Mouse (Mus musculus) cerebellum, adult 18-20 months (tissue): ENCODE data around the gene Akap10.
"Not testable (repeated sequence)": the region's sequence is repeated elsewhere in the genome, so short reads cannot be mapped to it uniquely, and the experiment has no call there.

Source experiments
- DNase-seq, 2 experiments: peaks; one replicate each; pipeline ENCODE4 v3.0.0; 2021

Gene Akap10

DNA sequence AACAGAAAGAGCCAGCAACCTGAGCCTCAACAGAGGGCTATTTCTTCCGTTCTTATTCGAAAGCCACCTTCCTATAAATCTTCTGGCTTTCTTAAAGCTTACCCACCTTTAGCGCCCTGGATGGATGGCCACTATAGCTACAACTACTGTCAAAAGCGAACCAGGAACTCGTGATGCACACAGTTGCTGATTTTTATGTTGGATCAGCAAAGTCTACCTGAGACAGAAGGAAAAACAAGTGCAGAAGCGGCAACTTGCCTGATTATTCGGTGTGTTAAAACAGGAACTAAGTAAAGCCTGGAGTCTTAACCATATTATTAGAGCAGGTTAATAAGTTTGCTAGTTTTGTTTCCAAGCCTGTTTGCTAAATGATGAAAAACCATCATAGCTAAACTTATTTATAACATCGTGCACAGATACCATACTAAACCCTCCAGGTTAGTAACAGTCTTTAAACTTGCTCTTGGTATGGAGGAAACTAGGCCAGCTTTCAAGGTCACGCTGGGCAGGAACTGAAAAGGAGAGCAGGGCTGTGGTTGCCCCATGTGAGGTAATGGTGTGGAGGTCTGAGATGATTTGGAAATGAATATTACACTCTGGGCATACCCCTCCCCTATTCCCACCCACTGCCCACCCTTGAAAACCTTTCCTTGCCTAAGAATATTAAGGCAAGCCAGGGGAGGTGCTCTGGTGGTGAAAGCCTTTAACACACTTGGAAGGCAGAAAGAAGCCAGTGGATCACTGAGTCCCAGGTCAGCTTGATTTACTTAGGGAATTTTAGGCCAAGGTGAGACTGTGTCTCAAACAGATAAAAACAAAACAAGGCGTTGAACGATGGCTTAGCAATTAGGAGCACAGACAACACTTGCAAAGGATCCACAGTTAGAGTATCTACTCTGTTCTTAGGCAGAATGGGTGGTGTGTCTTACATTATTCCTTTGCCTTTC, 861 bp upstream of the Akap10 start:
- no peak for DNase-seq

DNA sequence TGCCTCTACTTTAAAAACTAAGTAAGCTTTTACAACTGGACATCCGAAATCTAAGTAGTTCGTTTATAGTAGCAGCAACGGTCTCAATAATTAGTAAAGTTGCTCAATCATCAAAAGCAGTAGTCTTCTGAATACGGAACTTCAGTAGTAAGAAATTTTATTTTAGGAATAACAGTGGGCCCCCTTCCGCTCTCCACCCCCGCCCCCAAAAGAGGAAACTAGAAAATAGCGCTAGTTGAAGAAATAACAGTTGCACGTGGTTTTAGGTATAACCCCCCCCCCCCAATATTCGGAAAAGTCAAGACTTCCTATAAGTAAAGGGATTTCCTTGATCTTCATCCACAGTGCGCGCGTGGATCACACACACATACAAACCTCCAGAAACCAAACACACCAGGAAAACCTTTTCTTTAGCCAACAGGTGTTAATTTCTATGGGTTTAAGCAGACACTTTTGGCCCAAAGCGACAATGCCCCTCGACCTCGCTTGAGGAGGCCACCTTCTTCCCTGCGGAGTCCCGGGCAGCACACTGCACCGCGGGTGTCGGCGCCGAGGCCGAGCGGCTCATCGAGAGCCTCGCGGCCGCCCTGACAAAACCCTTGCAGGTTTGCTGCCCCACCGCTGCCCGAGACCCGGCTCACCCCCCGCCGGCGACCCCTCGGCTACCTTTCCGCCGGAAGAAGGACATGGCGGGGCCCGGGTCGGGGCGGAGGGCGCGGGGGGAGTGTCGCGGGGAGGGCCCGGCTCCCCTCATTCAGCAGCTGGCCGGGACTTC, 542 bp downstream of the Akap10 start:
- no peak for DNase-seq

DNA sequence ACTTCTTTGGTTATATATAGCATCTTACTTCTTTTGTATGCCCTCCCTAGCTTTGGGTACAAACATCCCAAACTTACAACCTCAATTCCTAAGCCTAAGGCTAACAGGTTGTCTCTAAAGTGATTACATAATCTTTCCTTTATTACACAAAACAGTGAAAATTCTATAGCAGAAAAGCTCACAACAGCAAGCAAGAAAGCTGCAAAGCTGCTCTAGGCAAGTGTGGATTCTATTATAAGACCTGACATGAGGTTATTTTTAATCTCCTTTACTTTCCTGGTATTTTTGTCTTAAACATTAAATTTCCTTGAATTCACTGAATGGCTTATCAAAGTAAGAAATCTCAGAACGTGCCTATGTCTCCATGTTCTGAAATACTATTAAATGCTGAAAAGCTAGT, 6.7 kb downstream of the Akap10 start:
- DNase-seq = no peak

DNA sequence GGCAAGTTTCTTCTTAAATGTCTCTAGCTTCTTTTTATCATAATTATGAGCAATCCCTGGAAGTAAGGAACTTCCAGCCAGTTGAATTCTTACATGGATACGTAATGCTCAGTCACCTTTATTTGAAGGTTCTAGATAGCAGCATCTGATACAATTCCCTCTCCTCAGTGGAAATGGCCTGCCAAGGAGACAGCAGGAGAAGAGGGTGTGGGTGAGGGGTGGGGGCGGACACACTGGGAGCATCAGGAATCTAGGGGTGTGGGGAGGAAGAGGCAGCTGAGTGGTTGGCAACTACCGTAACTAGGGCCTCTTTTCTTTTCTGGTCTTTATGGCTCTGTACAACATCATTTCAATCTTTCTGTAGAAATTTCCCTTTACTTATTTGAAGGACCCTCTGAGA, 10.3 kb downstream of the Akap10 start:
- no peak for DNase-seq

DNA sequence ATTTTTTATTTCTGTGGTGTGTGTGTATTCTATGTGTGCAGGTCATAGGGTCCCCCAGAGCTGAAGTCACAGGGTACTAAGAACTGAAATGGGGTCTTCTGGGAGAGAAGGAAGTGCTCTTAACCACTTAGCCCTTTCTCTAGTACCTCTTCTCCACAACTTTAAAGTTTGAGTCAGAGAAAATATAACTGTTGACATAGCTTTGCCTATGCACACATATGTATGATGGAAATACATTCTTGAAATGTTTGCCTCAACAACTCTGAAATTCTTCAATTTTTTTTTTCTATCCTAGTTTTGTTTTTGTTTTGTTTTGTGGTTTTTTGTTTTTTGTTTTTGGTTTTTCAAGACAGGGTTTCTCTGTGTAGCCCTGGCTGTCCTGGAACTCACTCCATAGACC, 21.7 kb downstream of the Akap10 start:
- no peak for DNase-seq

DNA sequence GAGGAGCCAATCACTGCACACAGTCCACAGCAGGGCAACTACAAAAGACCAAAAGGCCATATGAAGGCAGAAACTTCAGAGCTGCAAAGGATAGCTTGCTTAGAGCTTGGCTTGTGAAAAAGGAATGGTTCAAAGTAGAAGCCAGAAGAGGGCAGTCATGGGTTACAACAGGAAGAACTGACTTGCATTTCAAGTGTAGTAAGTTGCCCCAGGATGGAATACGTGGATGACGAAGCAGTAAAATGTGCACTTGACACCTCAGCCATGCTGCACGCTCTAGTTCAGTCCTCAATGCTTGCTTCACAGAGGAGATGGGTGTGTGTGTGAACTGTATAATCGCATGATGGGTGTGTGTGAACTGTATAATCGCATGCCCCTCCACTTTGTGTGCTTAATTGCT, 47.9 kb downstream of the Akap10 start:
- DNase-seq = no peak

DNA sequence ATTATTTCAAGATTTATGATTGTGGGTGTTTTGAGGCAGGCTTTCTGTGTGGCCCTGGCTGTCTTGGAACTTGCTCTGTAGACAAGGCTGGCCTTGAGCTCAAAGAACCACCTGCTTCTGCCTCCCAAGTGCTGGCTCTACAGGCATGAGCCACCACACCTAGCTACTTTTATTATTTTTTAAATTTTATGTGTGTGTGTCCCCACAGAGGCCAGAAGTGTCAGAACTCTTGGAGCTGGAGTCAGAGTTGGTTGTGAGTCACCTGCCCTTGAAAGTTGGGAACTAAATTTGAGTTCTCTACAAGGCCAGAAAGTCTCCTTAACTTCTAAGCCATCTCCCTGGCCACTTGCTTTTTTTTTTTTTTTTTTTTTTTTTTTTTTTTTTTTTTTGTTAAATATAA, 50.1 kb downstream of the Akap10 start:
- no peak for DNase-seq

DNA sequence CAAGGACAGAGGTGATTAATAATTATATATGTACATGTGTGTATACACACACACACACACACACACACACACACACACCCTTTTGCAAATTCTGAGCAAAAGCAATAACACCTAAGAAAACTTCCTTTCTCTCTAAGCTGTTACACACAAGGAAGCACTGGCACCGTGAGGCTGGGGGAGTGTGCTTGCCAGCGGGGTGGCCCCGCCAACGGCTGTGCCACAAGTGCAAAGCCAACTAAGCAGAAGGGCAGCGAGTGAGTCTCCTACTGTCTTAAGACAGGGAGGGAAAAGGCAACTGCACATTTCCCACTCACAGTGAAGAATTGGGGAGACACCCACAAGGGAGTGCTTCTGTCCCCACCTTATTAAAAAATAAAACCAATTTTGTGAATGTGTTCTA, 58.2 kb downstream of the Akap10 start:
- DNase-seq = no peak

DNA sequence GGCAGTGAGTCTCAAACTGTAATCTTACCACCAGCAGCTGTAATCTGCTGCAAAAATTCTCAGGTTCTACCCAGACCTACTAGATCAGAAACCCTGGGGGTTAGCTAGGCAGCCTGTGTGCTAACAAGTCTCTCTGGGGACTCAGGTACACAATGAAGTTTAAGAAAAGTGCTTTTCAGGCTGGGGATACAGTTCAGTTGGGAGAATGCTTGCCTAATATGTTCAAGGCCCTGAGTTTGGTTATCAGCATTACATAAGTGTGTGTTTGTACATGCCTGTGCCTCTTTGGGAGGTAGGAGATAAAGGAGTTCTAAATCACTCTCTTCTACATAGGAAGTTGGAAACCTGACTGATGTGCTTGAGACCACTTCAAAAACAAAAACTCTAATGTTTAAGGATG, 63.2 kb downstream of the Akap10 start:
- DNase-seq = no peak

DNA sequence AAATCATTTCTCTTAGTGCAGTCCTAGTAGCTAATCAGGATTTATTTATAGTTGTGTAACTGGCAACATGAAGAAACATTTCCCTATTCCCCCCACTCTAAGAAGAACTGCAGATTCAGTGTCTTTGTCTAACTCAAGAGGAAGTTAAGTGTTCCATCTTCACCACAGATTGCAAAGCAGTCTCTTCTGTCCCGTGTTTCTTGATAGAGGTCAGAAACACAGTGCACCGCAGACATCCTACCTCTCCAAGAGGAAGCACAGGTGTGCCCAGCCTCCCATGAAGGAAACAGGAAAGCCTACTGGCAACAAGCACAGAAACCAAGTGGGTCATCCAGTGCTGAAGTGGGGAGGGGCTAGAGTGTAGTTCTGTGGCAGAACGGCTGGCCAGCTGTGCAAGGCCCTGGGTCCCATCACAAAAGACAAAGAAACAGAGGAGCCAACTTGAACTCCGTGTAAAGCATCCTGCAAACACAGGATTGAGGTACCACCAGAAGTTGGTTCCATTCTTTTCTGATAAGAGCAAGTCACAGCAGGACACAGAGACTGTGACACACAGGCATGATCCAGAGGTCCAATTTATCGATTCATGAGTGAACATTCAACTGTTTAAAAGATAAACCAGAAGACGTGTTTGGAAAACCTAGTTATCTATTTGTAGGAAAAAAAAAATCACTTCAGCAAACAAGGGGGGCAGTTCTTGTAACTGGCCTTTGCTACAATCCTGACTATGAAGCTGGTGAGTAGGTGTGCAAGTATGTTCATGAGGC, 68.1 kb downstream of the Akap10 start:
- DNase-seq = no peak

DNA sequence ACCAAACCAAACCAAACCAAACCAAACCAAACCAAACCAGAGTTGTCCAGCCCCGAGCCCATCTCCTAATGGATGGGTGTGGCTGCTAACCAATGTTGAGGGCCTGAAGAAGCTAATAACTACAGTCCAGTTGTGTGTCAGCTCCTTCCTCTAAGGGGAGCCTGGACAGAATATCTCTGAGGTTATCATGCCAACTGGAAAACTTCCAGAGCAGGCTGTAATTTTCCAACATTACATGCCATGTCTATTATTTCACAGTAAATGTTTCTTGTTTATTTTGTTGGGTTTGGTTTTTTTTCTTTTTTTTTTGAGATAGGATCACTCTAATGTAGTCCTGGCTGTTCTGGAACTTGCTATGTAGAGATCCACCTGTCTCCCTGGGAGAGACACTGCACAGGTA, 70.7 kb downstream of the Akap10 start:
- DNase-seq = no peak

DNA sequence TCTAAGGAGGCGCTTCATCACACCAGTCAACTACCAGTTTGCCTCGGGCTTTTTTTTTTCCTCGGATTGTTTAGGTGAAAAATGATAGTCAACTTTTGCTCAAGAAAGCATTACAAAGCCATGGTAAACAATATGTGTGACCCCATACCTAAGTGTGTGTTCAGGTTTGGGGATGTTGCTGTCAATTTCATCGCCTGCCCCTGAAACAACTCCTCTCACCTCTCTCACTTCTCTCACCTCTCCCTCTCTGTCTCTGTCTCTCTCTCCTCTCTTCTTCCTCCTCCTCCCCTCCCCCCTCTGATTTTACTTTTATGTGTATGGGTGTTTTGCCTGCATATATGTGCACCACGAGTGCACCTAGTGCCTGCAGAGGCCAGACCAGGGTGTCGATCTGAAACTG, 74.5 kb downstream of the Akap10 start:
- DNase-seq = no peak

DNA sequence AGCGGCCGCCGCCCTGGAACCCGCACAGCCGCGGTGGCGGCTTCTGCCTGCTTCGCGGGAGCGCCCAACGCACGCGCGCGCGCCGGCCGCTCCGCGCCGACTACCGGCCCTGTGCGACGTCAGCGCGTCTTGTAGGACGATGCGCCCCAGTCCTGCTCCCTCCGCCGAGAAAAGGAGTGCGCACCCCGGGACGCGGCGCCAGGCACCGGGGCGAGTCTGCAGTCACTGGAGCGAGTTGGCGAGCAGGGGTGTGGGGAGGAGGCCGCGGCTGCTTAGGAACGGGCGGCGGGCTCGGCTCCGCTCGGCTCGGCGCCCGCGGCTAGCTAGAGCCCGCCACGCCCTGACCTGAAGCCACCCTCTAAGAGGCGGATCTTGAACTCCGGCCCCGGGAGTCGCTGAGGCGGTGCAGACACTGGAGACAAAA, 75.1 kb downstream of the Akap10 start, which contains the start of gene Ulk2:
TSS of gene Ulk2 (minus strand) at position 86 of the 424 bp plus-strand sequence.
- peak; percentile 81 to 95 for DNase-seq

DNA sequence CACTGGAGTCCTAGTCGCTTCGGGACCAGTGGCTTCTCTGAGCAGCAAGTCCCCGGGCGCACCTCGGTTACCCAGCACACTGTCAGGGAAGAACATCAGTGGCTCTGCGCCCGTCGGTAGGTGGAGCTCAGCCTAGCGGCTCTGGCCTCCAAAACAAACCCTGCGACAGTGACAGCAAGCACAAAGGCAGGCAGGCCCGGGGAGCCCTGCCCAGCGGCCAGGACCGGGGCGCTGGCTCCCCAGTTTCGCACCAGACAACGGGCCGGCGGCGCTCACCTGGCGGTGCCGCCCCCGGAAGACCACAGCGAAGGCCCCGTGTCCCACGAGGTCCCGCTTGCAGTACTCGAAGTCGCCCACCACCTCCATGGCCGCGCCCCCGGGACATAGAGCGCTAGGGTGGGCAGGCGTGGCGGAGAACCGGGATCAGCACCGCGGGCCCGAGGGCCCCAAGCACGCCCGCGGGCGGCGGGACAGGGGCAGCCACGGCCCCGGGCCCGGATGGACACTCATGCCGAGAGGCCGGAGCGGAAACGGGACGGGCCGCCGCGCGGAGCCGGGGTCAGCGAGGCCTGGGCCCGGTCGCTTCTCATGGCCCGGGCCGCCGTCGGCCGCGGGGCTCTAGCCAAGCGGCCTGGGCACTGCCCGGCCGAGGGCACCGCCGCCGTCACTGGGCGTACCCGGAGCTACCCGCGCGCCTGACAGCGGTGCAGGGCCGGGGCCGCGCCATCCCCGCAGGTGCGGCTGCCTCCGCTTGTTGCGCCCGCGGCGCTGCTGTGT, 75.7 kb downstream of the Akap10 start:
- DNase-seq = peak; percentile 88 to 91

DNA sequence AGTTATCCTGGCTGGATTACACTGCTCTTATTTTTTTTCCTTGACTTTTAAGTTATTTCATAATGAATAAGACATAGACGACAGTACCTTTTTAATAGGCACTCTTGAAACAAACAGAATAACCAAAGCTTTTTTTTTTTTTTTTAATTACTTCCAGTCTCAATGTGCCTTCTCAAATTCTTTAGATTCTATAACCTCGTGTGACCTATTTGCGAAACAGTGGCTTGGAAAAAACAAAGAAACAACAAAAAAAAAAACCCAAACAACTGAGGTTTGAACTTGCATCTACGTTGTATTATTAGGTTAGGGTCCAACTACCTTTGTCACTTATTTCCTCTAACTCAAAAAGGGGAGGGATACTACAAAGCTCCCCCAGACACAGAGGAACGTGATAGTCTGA, 76.4 kb downstream of the Akap10 start:
- DNase-seq = no peak

DNA sequence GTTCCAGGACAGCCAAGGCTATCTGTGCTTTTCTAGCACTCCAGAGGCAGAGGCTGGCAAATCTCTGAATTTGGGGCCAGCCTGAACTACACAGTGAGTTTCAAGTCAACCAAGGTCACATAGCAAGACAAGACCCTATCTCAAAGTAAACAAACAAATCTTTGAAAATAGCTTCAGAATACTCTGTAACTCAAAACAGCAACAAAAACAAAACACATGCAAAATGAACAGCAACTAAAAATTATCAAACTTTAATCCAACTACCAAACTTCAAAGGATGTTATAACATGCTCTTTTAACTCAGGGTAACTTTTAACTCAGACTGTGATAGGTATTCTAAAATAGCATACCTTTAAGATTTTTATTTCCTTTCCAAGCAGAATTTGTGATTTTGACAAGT, 77.1 kb downstream of the Akap10 start:
- no peak for DNase-seq

DNA sequence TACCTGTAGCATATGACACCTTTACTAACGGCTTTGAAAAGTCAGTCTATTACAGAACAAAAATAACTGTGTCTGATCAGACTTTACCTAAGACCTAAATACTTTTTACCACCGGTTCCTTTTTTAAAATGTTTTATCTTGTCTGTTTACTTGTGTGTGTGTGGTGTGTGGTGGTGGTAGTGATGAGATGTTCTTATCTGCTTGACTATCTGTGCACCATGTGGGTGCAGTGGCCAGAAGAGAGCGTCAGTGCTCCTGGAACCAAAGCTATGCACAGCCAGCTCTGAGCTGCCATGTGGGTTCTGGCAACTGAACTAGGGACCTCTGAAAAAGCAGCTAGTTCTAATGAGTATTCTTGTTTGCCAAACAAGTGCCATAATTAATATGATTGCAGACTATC, 78.9 kb downstream of the Akap10 start:
- no peak for DNase-seq

DNA sequence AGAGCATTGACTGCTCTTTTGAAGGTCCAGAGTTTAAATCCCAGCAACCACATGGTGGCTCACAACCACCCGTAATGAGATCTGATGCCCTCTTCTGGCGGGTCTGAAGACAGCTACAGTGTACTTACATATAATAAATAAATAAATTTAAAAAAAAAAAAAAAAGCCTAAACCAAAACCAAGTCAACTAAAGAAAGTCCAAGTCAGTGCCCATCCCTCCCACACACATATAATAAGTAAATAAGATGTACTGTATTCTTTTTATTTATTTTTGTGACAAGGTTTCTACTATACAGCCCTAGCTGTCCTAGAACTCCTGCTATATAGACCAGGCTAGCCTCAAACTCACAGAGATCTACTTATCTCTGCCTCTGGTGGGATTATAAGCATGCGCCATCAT, 89.4 kb downstream of the Akap10 start:
- DNase-seq = not testable (repeated sequence)

DNA sequence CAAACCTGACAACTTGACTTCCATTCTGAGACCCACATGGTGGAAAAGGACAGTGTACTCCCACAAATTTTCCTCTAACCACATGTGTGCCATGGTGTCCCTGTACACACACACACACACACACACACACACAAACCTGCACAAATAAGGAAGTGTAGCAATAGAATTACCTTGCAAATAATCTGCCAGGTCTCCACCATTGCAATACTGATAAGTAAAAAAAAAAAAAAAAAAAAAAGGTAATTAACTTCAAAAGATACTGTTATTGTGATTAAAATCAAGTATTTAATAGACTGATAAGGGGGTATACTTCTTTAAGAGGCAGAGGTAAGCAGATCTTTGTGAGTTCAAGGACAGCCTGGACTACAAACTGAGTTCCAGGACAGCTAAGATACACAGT, 90.1 kb downstream of the Akap10 start:
- no peak for DNase-seq

DNA sequence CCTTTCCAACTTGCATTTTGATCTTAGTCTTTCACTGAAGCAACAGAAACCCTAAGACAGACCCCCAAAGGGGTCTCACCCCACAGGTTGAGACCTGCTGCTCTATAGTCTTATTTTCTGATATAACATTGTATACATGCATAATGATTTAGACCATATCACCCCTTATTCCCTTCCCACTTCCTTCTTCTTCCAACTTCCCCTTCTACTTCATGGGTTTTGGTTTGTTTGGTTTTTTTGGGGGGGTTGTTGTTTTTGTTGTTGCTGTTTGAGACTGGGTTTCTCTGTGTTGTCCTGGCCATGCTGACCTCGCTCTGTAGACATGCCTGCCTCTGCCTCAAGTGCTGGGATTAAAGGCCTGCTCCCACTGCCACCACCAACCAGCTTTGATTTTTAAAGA, 90.9 kb downstream of the Akap10 start:
- DNase-seq = no peak
